Mouse (Mus musculus) Muller cell, postnatal 12 days (primary cell): ENCODE data around the gene Hmx1.

ENCODE experiments used
- DNase-seq: peaks from one replicate; pipeline ENCODE4 v3.0.0-alpha.2; 2015; ENCODE audit errors: inconsistent ontology term

Gene Hmx1

GRCm38 (mm10) chr5:35398310-35398910 lies 9.5 kb downstream of the Hmx1 start:
- DNase-seq, result no peak

DNA sequence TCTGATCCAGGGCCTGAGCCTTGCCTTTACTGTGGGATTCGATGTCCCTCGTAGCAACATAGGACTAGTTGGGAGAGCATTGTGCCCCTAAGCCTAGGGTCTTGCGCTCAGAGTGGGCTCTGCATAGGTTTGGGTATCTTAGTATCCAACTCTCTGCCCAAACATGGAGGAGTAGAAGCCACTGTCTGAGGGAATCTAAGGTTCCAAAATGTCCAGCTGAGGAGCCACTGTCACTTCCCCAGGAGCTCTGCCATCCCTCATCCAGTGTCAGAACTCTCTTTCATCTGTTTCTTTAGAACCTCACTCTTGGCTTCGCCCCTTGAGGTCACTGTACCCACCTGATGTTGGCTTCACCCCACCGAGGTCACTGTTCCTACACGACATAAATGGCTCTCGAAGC lies 10.2 kb downstream of the Hmx1 start:
- DNase-seq, result no peak

DNA sequence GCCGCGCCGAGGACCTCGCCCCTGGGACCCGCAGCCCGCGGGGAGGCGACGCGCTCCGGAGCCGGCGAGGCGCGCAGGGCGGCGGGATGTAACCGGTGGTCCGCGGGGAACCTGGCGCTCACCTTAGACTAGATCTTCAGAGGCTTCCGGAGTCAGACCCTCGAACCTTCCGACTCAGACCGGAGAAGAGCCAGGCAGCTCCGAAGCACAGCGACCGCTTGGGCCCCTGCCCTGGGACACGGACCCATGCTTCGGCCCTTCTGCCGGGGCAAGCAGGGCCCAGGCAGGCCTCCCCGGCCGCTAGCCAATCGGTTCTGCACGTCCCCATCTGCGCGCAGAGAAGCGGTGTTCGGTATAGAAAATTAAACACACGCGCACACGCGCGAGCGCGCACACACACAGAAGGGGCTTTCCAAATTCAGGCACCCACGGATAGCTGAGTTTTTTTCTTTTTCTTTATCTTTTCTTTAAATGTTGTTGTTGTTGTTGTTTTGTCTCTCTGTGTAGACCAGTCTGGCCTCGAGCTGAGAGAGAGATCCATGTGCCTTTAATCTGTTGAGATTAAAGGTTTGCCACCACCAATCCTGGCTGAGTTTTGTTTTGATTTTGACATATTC lies 10.9 kb downstream of the Hmx1 start:
- DNase-seq, result peak; percentile 38

DNA sequence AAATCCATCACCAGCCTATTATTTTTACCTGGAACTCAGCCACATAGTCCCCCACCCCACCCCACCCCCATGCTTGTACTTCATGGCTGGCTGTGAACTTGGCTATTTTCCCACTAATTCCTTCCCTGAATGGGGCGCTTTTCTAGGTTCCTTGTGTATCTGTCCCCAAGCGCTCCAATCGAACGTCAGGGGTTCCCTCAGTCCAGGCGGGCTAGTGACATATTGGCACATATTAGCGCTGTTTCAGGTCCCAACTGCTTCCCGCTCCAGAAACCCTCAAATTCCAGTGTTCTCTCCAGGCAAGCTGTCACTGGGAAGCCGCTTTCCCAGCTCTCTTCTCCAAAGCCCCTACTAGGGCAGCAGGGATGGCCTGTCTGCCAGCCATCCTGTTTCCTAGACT lies 12.3 kb downstream of the Hmx1 start:
- no peak for DNase-seq

- peak; percentile 85 for DNase-seq
These were observed 18.6 kb downstream of the Hmx1 start for GRCm38 (mm10) chr5:35407411-35407930.

DNA sequence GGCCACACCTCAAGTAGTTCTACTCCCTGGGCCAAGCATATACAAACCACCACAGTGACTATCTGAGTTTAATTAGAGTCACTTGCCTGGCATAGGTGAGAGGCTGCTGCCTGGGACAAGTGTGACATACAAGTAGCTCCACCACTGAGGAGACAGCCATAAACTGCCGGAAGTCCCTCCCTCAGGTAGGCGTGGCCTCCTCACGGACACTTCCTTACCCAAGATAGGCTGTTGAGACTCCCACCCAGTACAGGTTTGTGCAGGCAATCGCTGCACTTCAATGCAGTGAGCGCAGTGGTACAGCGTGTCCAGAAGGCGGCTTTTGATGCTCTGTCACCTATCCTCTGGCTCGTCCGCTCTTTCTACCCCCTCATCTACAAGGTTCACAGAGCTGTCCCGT lies 22.1 kb downstream of the Hmx1 start:
- no peak for DNase-seq

DNA sequence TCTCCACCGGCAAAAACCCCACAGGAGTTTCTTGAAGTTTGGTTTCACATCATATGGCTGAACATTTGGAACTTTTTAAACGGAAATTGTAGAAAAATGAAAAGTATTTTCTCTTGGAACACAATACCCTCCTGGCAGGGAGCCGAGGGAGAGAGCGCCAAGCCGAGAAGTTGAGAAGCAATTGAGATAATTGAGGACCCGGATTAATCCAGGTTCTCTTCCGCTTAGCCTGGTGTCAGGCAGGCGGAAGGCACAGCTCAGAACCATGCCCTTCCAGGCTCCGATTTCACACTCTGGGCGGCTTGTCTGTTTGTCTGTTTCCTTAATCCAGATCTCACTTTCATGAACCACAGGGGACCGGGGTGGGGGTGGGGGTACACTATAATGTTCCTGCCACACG lies 23.9 kb downstream of the Hmx1 start:
- peak; percentile 75 for DNase-seq

- DNase-seq, result peak; percentile 54
These were observed 28.8 kb downstream of the Hmx1 start for GRCm38 (mm10) chr5:35417707-35418106.

- no peak for DNase-seq
These were observed 32.7 kb downstream of the Hmx1 start for GRCm38 (mm10) chr5:35421622-35422021.

- DNase-seq, result peak; percentile 89
These were observed 36.3 kb downstream of the Hmx1 start for GRCm38 (mm10) chr5:35425218-35425617.

- DNase-seq, result no peak
These were observed 39.0 kb downstream of the Hmx1 start for GRCm38 (mm10) chr5:35427901-35428300.

GRCm38 (mm10) chr5:35428421-35428820 lies 39.5 kb downstream of the Hmx1 start:
- DNase-seq, result no peak

- DNase-seq, result no peak
These were observed 43.2 kb downstream of the Hmx1 start for GRCm38 (mm10) chr5:35432098-35432497.

DNA sequence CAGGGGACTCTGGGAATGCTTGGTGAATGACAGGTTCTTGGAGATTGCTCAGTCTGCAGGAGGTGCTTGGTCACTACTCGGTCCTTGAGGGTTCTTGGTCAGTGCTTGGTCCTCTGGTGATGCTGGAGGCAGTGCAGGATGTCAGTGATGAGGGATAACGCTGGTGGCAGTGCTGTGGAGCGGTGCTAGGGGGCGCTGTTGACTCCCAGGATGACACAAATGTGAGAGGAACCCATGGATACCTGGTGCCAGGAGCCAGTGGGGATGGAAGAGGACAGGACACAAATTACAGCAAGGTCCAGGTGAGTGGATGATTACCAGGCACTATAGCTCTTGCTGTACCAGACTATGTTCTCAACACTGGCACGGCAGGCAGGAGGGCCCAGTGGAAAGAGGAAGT lies 45.1 kb downstream of the Hmx1 start:
- DNase-seq, result no peak

DNA sequence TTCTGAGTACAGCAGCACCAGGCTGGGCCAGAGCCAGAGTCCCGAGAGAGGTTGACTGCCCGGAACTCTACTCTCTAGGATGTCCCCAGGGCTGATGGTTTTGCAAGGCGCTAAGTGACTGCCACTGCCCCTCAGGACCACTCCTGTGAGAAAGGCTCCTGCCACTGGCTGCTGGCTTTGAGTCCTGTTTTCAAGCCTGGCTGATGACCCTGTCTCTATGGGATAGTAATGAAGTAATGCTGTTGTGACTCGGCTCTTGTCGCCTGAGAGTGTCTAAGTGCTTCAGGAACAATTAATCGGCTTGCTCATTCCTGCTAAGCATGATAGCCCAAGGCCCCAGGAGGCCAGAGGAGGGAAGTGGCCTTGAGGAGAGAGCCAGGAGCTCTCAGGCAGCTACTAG lies 45.8 kb downstream of the Hmx1 start:
- no peak for DNase-seq

- no peak for DNase-seq
These were observed 49.9 kb downstream of the Hmx1 start for GRCm38 (mm10) chr5:35438805-35439204.

- DNase-seq, result peak; percentile 73
These were observed 51.6 kb downstream of the Hmx1 start for GRCm38 (mm10) chr5:35440459-35440858.

DNA sequence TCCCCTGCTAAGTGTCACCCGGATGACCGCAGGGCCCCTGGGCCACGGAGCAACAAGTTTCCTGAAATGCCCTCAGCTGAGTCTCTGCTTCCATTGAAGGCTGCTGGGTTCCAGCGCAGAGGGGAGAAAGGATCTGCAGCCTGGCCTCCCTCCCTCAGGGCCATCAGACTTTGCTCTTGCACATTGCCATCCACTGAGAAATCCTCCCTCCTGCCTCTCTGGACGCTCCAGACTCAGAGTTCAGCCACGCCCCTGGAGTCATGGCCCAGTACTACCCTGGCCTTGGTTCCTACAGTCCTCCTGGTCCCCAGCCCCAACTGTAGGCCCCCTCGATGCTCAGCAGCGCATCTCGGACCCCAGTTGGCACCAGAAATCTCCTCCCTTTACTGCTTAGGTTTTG lies 52.5 kb downstream of the Hmx1 start:
- DNase-seq, result no peak

DNA sequence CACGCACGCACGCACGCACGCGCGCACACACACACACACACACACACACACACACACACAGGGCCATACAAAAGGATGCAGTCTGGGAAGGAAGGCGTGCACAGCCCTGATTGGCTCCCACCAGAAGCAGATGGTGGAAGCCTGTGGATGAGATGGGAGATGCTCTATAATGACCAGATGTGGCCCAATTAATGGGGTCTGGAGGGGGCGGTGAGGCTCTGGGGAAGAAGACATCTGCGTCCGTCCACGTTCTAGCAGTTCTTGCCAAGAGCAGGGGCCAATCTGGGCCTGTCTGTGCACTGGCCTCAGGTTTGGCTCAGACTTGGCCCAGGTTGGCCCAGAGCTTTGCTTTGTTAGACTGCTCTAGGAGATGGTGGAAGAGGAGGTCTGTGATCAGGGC lies 55.8 kb downstream of the Hmx1 start:
- no peak for DNase-seq

DNA sequence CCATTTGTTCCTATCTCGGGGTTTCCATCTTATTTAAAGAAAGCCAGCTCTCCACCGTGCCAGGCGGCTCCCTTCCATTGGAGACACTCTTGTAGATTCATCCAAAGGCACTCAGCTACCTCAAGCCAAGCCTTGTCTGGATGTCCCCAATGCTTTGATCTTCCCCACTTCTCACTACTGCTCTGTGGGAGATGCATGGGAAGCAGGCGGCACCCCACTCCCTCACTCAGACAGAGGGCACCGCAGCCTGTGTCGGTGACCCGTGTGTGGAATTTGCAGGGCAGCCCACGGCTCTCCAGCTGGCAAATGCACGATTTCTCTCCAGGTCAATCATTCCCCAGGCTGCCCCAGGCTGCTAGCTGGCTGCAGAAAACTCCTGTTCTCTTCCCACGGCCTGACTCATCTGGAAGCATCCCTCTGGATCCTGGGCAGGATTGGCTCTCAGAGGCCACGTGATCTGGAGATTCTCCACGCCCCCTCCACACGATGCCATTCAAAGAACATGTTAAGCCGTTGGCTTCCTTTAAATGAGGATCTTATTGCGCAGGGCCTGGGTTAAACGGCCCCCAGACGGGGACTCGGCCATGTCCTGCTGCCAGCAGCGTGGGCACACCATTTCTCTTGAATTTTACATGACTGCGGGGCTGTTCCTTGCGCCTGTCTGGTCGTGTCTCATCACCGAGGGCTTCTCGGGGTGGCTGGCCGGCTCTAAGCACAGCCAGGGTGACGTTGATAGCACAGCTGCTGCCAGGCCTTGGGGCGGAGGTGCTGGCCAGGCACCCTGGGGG lies 58.9 kb downstream of the Hmx1 start:
- peak; percentile 97 for DNase-seq
